Mouse (Mus musculus) brain, embryonic 14.5 days (tissue): ENCODE results near the gene Osbpl3. TPM values are rescaled to one million over a fixed set of nuclear protein-coding genes. Genes with fewer than 3 reads are reported as not detected.

ENCODE experiments used
- DNase-seq: peaks from one replicate; pipeline ENCODE4 v3.0.0-alpha.2; 2011; ENCODE audit warnings: low read depth
- CTCF ChIP-seq: fragments of 200-500 bp; IDR thresholded peaks from 2 replicates; pipeline ENCODE4 v1.5.1; 2012; ENCODE audit warnings: inconsistent platforms, mild to moderate bottlenecking, moderate library complexity, borderline replicate concordance; ENCODE audit not compliant: insufficient read depth, insufficient read length; ENCODE audit errors: extremely low read depth
- POLR2A ChIP-seq: fragments of 200-500 bp; IDR thresholded peaks from 2 replicates; pipeline ENCODE4 v1.6.1; 2012; ENCODE audit warnings: mild to moderate bottlenecking, inconsistent platforms, borderline replicate concordance; ENCODE audit not compliant: poor library complexity, insufficient read depth, insufficient read length, severe bottlenecking; ENCODE audit errors: extremely low read depth
- polyA plus RNA-seq: library from polyadenylated mRNA; depleted of rRNA; stranded (reverse); fragments of >200 nt; gene quantifications from 2 replicates; pipeline ENCODE4 v1.2.3, GENCODE M21; 2012

The Osbpl3 gene
- polyA plus RNA-seq, 1 experiment, result 8.5 TPM

GRCm38 (mm10) chr6:50377742-50378720 lies 78.0 kb downstream of the Osbpl3 start:
- DNase-seq, result no peak
- no peak for TF ChIP-seq POLR2A
- no peak for TF ChIP-seq CTCF

GRCm38 (mm10) chr6:50376684-50377083 lies 79.3 kb downstream of the Osbpl3 start:
- no peak for TF ChIP-seq CTCF
- no peak for TF ChIP-seq POLR2A
- no peak for DNase-seq

DNA sequence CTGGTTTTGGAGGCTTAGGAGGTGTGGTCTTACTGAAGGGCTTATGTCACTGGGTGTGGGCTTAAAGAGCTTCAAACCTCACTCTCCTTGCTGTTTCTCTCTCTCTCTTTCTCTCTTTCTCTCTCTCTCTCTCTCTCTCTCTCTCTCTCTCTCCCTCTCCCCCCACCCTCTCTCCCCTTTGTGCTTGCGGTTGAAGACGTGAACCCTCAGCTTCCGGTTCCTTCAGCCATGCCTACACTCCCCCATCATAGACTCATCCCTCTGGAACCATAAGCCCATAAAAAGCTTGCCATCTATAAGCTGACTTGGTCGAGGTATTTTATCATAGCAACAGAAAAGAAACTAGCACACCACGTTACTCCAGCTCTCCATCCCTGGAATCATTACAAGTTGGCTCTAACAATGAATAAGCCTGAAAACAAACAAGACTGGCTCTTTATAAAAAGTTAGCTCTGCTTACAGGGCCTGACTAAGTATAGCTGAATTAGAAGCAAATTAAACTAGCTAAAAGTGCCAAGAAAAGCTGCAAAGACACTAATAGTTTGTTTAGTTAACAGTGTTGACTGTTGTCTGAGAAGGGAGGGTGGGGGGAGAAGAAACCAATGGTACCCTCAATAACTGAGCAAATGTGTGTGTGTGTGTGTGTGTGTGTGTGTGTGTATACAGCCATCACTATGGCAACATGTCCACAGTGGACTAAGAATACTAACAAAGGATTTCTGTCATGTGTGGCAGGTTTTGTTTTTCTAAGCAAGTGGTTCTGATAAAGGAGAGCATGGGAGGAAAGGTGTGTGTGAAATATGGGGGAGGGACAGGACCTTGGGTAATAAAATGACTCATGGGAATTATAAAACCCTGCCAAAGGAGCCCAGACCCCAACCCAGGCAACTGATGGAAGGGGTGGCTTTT lies 83.2 kb downstream of the Osbpl3 start:
- DNase-seq, result peak; percentile 66
- TF ChIP-seq CTCF, result no peak
- TF ChIP-seq POLR2A, result no peak

DNA sequence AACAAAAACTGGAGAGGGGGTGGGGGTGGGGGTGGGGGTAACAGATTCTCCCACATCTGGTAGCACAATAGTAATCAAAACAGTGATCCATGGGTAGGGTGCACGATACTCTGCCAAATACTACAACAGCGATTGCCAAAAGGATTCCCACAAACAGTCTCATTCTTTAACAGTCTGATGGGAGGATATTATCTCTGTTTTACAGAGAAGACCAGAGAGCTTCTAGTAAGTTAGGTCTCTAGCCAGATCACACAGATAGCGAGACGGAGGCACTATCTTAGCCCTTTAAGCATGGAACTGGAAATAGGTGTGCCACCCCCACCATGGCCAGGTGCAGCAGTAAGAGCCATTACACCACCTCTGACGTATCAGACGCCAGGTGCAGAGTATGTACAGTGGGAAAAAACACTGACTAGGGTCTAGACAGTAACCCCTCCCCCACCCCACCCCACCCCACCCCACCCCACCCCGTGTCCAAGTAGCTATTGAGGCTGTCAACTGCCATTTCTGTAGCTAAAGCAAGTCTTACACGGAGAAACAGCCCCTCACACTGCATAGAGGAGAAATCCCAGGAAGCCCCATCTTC lies 84.4 kb downstream of the Osbpl3 start:
- TF ChIP-seq POLR2A, result no peak
- TF ChIP-seq CTCF, result no peak
- no peak for DNase-seq

DNA sequence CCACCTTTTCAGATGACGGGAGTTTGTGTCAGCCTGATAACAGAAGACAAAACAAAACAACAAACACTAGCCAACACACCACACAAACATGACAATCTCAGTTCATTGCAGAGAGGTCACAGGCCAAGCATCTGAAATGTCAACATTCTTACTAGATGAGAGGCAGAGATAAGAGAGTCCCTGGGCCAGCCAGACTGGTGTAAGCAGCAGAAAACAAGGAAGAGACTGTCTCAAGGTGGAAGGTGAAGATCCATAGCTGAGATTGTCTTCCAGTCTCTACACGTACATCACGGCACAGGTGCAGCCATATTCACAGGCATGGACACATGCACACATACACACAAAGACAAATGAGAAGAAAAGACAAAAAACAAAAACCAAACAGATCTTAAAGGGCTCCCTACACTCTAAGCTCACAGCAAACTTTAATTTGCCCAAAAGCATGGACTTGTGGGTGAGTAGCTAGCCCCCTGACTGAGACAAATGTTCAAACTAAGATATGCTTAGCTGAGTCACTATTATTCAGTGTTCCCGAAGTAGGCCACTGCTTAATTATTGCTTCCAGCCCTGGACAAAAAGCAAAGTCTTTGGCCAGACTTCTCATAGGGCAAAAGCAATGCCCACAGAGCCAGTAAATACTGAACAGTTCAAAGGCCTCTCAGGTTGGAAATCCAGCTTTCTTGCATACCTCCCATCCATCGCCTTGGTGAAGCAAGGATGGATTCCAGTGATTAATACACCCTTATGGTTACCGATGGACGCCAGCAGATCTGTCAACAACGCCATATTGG lies 87.3 kb downstream of the Osbpl3 start:
- TF ChIP-seq CTCF, result no peak
- TF ChIP-seq POLR2A, result no peak
- no peak for DNase-seq

GRCm38 (mm10) chr6:50367836-50368235 lies 88.2 kb downstream of the Osbpl3 start:
- TF ChIP-seq POLR2A (no peak), CTCF (no peak)
- no peak for DNase-seq

GRCm38 (mm10) chr6:50366724-50367123 lies 89.3 kb downstream of the Osbpl3 start:
- no peak for TF ChIP-seq POLR2A
- no peak for TF ChIP-seq CTCF

GRCm38 (mm10) chr6:50366319-50366718 lies 89.7 kb downstream of the Osbpl3 start:
- no peak for DNase-seq

More at GRCm38 (mm10) chr6:50366724-50367123, 89.3 kb downstream of the Osbpl3 start:
- DNase-seq, result no peak

GRCm38 (mm10) chr6:50364364-50364763 lies 91.6 kb downstream of the Osbpl3 start:
- no peak for DNase-seq
- TF ChIP-seq CTCF, result no peak
- no peak for TF ChIP-seq POLR2A

More at GRCm38 (mm10) chr6:50366319-50366718, 89.7 kb downstream of the Osbpl3 start:
- no peak for TF ChIP-seq POLR2A
- no peak for TF ChIP-seq CTCF

- DNase-seq, result no peak
- no peak for TF ChIP-seq CTCF
- no peak for TF ChIP-seq POLR2A
Observed at GRCm38 (mm10) chr6:50363385-50363784, 92.6 kb downstream of the Osbpl3 start.

DNA sequence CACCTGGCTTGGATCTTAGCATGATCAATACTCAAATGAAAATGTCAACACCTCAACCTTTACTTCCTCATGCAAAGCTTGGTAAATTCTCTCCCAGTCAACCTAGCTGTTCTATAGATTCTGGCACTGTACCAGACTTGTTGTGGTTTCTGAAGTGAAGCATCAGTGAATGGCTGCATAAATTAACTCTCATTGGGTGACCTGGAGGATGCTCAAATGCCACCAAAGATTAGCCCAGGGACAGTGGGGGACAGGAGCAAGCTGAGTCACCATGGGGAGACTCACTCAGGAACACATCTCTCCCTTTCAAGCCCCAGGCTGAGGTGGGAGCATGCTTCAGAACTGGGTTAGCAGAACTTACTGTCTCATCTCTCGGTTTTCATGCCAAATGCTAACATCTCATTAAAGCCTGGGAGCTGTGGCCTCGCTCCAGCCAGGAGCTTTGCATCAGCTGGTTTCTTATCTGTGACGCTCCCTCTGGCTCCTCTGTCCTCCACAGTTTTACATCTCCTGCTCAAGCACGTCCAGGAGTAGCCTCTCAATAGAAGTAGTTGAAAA lies 93.2 kb downstream of the Osbpl3 start:
- no peak for TF ChIP-seq POLR2A
- TF ChIP-seq CTCF, result no peak
- DNase-seq, result no peak
